Mouse (Mus musculus) CH12F3 (cell line): ENCODE data around the gene Hykk.
"Not testable (repeated sequence)": the region's sequence is repeated elsewhere in the genome, so short reads cannot be mapped to it uniquely, and the experiment has no call there.

Source experiments
- in situ Hi-C: fragments of 300-500 bp; cut with MboI; formaldehyde crosslinking; loops from 2 replicates; pipeline ENCODE4 v1.14.3; 2020; ENCODE audit warnings: low sequenced_read_pairs

Gene Hykk

GRCm38 (mm10) chr9:54917010-54917677 lies at the start of gene Hykk:
Gene Hykk (plus strand): TSS chr9:54917283.
- in situ Hi-C loops, result no loop called here

DNA sequence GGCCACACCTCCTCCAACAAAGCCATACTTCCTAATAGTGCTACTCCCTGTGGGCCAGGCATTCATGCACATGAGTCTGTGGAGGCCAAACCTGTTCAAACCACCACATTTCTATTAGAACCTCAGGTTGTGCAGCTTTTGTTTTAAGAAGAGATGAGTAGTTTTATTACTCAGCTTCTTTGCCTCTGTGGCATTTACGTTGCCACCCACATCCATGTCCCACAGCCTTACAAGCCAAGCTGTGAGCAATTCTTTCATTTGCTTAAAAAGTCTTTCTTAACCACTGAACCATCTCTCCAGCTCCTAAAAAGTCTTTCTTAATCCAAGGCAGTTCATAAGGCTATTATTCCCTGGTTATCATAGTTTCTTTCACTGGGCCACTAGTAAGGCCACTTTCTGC lies 38.3 kb upstream of the Hykk start:
- in situ Hi-C loops, result no loop called here

DNA sequence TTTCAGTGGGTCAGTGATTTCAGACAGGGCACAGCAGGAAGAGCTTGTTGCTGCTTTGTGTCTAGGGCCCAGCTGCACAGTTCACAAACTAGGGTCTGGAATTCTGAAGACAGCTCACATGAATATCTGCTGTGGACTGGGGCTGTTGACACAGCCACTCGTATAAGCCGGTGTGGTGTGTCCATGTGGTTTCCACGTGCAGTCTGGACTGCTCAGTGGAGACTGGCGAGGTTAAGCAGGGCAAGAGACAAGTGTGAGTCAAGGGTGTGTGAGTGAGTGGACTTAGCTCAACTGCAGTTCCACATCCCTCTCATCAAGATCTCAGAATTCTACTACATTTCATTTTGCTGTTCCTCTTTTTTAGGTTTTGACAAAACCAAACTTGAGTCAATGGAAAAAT lies 25.0 kb upstream of the Hykk start:
- in situ Hi-C loops, result no loop called here

DNA sequence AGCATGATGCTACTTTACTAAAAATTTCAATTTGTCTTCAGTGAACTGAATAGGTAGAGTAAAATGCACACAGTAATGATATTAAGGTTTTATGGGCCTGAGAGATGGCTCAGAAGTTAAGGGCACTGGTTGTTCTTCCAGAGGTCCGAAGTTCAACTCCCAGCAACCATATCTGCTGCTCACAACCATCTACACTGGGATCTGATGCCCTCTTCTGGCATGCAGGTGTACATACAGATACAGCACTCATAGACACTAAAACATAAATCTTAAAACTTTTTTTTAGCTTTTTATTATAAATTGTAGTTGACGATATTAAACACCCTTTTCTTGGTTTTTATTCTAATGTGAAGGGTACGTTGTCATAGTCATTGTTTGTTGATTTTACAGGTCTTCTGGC lies 20.0 kb upstream of the Hykk start:
- in situ Hi-C loops, result no loop called here

DNA sequence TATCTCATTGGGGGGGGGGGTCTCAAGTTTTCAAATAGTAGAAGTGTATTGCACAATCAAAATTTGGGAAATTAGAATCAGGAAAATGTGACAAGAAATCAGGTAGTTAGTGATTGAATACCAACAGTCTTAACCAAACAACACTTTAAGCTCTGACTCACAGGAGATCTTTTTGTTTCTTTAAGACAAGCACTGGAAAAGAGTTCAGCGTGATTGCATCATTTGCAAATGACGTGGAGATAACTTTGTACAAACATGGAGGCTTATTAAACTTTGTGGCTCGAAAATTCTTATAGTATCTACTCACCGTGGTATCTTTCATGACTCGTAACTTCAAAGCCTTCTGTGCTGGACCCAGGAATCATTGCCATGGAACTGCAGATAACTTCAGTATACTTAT lies 7.6 kb upstream of the Hykk start:
- in situ Hi-C loops, result no loop called here

- in situ Hi-C loops, result no loop called here
These were observed 1.5 kb upstream of the Hykk start for GRCm38 (mm10) chr9:54915576-54915975.

- in situ Hi-C loops, result no loop called here
These were observed 682 bp upstream of the Hykk start for GRCm38 (mm10) chr9:54916401-54916800.

GRCm38 (mm10) chr9:54918191-54918590 lies 1.1 kb downstream of the Hykk start:
- in situ Hi-C loops, result no loop called here

DNA sequence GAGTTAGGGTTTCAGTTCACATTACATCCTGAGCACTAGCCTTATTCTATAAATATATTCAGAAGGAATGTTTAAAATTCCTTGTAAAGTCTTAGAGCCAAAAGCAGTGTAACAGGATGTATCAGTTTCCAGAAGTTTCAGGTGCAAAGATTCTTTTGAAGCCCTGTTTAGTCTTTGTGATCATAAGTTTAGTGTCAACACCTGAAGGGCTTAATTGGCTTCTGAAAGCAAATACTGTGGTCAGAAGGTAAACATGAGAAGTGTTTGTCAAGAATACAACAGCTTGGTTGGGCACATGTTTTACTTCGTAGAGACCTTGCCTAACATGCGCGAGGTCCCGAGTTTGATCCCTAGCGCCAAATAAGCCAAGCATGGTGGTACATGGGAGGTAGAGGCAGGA lies 1.7 kb downstream of the Hykk start:
- in situ Hi-C loops, result no loop called here

DNA sequence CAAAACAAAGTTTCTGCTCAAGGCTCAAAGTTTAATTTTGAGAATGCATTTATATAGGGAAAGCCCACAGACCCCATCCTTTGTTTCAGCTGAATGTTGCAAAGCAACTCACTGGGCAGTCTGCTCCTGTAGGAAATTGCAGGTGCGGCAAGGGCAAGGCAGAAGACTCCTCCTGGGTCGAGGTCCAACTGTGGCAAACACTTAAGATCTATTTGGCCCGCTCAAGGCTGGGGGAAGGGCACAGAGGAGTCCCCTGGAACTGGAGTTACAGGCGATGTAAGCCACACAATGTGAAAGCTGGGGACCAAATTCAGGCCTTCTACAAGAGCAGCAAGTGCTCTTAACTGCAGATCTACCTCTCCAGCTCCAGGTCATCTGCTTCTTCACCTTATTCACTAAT lies 2.9 kb downstream of the Hykk start:
- in situ Hi-C loops, result no loop called here

- in situ Hi-C loops, result no loop called here
These were observed 13.7 kb downstream of the Hykk start for GRCm38 (mm10) chr9:54930741-54931140.

DNA sequence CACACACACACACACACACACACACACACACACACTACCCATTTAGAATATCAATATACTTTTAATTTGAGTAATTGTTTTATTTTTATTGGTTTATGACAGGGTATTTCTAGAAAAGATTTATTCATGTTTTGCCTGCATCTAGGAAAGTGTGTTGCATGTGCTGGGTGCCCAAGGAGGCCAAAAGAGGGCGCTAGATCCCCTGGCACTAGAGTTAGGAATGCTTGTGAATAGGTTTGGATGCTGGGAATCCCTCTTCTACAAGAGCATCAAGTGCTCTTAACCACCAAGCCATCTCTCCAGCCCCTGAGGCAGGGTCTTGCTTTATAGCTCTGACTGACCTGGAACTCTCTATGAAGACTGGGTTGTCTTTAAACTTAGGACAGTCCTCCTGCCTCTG lies 14.7 kb downstream of the Hykk start:
- in situ Hi-C loops, result no loop called here

GRCm38 (mm10) chr9:54932379-54932778 lies 15.3 kb downstream of the Hykk start:
- in situ Hi-C loops, result no loop called here

DNA sequence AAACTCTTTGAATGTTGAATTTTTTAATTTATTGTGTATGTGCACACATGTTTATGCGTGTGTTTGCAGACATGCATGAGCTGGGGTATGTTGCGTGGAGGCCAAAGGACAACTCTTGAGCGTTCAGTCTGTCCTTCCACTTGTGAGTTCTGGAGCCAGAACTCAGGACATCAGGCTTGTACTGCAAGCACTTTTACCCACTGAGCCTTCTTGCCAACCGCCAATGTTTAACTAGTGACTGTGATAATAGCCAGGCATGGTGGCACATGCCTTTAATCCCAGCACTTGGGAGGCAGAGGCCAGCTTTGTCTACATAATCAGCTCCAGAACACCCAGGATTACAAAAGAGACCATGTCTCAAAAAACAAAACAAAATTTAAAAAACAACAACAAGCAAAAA lies 25.0 kb downstream of the Hykk start:
- in situ Hi-C loops, result no loop called here

DNA sequence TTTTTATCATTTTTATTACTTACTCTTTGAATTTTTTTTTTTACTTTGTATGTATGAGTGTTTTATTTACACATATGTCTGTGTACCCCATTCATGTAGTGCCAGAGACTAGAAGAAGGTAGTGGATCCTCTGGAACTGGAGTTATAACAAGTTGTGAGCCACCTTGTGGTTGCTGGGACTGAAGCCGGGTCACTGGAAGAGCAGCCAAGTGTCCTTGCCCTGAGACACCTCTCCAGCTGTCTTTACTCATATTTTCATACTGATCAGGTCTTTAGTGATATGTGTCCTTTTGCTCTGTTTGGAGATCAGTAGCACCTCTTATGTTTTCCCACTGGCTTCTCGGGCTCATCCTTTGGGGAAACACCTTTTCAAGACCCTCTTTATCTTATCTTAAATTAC lies 27.4 kb downstream of the Hykk start:
- in situ Hi-C loops, result no loop called here

- in situ Hi-C loops, result no loop called here
These were observed 29.2 kb downstream of the Hykk start for GRCm38 (mm10) chr9:54946256-54946655.

GRCm38 (mm10) chr9:54949465-54949864 lies 32.4 kb downstream of the Hykk start:
- in situ Hi-C loops, result no loop called here

DNA sequence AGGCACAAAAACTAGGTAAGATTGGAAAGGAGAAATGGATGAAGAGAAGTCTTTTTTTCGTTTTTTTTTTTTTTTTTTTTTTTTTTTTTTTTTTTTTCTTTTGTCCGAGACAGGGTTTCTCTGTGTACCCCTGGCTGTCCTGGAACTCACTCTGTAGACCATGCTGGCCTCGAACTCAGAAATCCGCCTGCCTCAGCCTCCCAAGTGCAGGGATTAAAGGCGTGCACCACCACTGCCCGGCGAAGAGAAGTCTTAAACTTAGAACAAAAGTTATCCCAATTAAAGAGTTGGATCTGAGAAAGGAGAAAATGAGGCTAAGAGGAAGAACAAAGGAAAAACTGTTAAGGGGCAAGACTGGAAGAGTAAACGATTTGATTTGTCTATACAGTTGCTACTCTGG lies 33.1 kb downstream of the Hykk start:
- in situ Hi-C loops, result not testable (repeated sequence)

- in situ Hi-C loops, result no loop called here
These were observed 33.7 kb downstream of the Hykk start, which contains the start of the genes Psma4 and AY074887 for GRCm38 (mm10) chr9:54950575-54951321. Gene Psma4 (plus strand): TSS chr9:54950790. Gene AY074887 (minus strand): TSS chr9:54950998.

DNA sequence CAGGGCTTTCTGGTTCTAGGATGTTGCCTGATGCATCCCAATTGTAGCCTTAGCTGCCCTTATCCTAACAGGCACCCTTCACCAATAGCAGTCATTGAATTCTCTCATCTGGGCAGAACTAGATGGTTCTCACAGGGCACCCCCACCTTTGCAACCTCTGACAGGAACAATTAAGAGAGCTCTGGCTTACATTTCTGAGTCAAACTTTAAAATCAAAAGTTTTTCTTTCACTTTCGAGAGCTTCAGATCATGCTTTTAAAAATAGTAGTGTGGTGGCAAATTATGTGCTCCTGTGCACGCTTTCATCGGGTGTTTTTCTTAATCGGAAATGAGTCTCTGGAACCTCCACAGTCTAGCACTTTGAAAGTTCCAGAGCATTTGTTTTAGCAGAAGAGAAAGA lies 44.0 kb downstream of the Hykk start:
- in situ Hi-C loops, result no loop called here

GRCm38 (mm10) chr9:54963669-54964068 lies 46.6 kb downstream of the Hykk start:
- in situ Hi-C loops, result no loop called here

GRCm38 (mm10) chr9:54969972-54970637 lies 53.0 kb downstream of the Hykk start:
- in situ Hi-C loops, result no loop called here
